Mouse (Mus musculus) inflammation-experienced regulatory T-cells, adult 6 months (primary cell): Measurements from ENCODE around the gene Mfap4. TPM values are rescaled to one million over a fixed set of nuclear protein-coding genes. Genes with fewer than 3 reads are reported as not detected.

ENCODE experiments used
- ATAC-seq: one replicate; pipeline ENCODE4 v1.8.0; 2017
- polyA plus RNA-seq, 3 experiments: library from polyadenylated mRNA; unstranded; fragments of 100-300 nt; shearing (Covaris generic); gene quantifications; one replicate each; pipeline ENCODE4 v1.2.1; 2017

The Mfap4 gene
- polyA plus RNA-seq, 3 experiments from 2014 or later, result not detected

DNA sequence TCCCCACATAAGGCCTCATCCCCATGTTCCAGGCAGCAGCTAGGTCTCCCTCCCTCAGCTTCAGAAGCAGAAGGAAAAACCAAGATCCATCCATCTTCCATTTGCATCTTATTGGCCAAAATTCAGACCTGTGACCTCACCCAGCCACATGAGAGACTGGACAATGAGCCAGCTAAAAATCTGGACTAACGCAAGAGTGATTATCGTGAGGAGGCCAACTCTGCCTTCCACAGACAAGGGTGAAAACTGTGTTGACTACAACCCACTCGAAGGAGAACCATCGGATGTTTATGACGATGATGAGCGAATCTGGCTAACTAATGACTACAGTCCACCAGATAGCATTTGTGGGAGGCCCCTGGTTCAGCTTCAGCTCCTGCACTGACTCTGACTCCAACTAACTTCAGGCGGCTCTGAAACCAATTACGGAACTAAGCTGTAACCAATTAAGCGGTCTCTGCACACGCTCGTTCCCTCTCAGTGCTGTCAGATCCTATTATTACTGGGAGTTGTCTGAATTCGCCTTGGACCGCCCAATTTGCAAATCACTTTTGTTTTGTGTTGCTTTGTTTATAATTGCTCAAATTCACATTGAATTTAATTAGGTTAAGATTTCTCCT is 1.9 kb upstream of the Mfap4 start:
- ATAC-seq, result no peak

DNA sequence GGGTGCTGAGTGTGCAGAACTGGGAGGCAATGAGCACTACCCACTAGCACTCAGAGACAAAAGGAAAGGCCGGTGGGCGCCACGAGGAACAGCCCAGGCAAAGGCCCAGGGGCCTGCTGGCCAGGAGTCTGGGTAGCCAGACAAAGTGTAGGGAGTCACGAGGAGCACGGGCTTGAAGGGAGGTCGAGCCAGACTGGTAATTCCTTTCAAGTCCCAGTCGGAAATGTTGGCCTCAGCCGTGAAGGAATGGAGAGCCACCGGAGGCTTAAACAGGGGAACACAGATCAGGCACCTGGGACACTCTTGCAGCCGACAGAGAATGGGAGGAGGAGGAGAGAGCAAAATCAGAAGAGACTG is 997 bp upstream of the Mfap4 start:
- no peak for ATAC-seq

- ATAC-seq, result no peak
Observed at GRCm38 (mm10) chr11:61485541-61486457, 568 bp downstream of the Mfap4 start.

- ATAC-seq, result no peak
Observed at GRCm38 (mm10) chr11:61486458-61487219, 1.4 kb downstream of the Mfap4 start.

DNA sequence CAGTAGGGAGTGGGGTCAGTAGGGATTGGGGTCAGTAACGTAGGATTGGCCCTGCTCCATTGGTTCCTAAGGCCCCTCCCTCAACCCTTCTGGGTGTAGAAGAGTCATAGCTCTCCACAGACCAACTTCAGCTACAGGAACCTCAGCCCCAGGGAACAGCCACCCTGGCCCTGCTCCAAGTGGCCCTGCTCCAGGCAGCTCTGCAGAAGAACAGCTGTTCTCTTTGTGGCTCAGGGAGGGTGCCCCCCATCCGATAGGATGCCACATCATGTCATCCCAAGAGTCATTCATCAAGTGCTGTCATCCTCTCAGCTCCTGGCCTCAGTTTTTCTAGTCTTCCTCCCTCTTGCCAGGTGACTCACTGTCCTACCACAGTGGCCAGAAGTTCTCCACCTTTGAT is 2.2 kb downstream of the Mfap4 start:
- ATAC-seq, result no peak

DNA sequence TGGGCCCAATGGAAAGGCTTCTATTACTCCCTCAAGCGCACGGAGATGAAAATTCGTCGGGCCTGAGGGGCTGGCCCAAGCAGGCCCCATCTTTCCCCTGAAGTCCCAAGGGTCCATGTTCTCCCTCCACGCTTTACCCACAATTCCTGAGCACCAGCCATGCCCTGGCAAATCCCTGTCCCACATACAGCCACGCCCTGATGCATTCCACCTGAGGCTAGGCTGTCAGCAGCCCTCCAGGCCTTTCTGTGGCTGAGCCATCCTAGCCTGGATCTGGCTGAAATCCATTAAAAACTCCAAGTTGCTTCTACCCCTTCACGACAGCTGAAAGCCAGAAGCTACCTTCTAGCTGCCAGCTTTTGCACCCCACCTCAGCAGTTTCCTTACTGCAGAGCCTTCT is 2.7 kb downstream of the Mfap4 start:
- ATAC-seq, result no peak

GRCm38 (mm10) chr11:61489085-61489484 is 3.9 kb downstream of the Mfap4 start:
- ATAC-seq, result no peak

GRCm38 (mm10) chr11:61489874-61490273 is 4.6 kb downstream of the Mfap4 start:
- ATAC-seq, result no peak

DNA sequence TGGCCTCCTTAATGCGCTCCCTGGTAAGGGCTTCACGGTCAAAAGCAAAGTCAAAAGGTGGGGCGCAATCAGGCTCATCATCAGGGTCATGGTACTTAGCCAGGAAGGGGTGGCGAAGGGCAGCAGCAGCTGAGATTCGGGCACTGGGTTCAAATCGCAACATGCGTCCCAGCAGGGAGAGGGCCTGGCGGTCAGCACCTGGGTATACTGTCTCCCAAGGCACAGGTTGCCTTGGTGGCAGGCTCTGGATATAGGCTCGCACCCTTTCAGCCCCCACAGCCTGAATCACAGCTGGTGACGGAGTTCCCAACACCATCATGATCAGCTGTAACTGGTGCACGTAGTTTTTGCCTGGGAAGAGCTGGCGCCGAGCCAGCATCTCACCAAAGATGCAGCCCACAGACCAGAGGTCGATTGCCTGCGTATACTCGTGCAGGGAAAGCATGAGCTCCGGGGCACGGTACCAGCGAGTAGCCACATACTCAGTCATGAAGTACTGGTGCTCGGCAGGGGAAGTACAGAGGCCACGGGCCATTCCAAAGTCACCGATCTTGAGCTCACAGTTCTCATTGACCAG is 5.8 kb downstream of the Mfap4 start:
- ATAC-seq, result no peak

DNA sequence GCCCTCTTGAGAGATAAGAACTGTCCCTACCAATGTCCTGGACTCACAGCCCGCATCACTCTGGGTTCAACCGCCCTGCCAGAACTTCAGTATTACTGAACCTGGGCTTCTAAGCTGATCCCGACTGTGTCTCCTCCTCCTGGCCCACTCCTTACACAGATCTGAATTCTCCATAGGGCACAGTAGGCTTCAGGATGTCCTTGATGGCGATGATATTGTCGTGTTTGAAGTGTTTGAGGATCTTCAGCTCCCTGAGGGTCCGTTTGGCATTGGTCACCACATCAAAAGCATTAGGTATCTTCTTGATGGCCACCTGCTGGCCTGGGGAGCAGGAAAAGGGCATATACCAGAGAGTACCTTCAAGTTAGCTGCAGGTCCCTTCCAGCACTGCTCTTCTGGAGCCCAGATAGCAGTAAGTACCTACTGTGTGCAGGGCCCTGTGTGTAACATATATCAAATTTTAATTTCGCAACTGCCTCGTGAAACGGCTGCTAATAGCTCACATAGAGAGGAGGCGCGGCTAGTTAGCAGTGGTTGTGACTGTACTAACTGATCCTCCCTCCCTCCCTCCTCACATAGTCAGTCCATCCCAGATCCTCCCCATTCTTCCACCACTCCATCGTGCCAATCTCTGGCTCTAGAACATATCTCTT is 7.6 kb downstream of the Mfap4 start:
- ATAC-seq, result no peak

- peak; percentile 45 for ATAC-seq
Observed at GRCm38 (mm10) chr11:61493525-61494128, 8.4 kb downstream of the Mfap4 start.

DNA sequence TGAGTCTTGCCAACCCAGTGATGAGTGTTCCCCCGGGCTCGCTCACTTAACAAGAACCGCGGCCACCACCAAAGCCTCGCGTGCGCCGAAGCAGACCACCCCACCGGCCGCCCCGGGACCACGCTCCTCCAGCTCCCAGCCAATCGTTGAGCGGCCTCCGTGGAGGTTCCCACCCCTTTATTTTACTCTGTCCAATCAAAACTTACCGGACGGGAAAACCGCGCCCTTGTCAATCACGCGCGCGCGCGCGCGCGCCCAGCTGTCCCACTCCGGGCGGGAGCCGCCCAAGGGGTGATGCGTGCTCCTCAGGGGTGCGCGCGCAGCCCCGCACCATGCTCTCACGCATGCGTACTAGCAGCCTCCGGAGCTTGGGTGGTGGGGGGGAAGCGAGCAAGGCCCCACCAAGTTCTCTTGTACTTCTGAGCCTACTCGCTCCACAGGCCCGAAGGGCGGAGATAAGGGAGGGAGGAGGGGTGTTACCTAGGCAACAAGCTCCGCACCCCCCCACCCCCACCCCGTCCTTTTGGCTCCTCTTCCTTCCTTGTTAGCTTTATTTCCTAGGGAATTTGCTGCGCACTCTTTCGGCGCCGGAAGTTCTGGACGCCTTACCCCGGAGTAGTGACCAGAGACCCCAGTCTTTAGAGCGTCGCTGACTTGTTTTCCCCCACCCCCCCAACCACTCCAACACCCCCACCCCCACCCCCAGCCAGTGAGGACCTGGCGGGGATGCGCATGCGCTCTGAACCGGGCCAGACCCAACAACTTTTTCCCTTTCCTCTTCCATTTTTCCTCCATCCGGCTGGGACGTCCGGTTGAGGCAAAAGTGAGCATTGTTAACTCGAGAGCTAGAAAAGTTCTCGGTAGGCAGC is 9.1 kb downstream of the Mfap4 start, which contains the start of gene Mapk7:
Gene Mapk7, minus strand, starts transcription at position 278 of the 869 bp plus-strand sequence.
- ATAC-seq, result peak; percentile 93

DNA sequence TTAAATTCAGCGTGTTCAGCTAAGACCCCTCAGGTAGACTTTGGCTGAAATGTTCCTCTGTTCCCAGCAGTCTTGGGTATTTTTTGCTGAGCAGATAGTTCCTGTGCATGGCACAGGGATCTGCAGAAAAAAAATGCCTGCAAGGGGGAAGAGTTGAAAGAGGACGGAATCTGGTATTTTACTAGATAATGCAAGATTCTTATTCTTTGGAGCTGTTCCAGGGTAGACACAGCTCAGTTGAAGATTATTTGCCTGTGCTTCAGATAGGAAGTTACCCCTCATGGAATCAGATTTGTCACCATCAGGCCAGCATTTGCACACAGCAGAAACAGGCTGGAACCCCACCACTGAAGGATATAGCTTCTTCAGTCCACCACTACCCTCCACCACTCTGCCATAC is 10.3 kb downstream of the Mfap4 start:
- no peak for ATAC-seq

GRCm38 (mm10) chr11:61497490-61497889 is 12.3 kb downstream of the Mfap4 start:
- ATAC-seq, result no peak

DNA sequence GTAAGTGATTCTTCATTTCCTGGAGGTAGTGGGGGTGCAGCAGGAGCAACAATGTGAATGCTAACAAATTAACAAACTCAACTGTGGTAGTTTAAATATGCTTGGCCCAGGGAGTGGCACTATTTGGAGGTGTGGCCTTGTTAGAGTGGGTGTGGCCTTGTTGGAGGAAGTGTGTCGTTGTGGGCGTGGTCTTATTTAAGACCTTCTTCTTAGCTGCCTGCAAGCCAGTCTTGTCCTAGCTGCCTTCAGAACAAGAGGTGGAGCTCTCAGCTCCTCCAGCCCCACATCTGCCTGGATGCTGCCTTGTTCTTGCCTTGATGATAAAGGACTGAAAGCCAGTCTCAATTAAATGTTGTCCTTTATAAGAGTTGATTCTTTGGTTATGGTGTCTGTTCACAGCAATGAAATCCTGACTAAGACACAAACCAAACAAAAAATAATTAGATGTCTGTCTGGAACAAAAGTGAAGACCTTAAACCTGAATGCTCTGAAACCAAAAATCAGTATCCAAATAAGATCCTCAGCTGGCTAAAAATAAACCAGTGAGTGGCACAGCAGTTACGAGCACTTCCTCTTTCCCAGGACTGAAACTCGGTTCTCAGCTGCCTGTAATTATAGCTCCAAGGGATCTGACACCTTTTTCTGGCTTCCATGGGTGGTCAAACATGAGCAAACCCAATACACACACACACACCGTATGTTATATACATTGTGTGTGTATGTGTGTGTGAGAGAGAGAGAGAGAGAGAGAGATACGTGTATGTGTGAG is 13.7 kb downstream of the Mfap4 start:
- no peak for ATAC-seq

- no peak for ATAC-seq
Observed at GRCm38 (mm10) chr11:61503933-61504332, 18.7 kb downstream of the Mfap4 start.

DNA sequence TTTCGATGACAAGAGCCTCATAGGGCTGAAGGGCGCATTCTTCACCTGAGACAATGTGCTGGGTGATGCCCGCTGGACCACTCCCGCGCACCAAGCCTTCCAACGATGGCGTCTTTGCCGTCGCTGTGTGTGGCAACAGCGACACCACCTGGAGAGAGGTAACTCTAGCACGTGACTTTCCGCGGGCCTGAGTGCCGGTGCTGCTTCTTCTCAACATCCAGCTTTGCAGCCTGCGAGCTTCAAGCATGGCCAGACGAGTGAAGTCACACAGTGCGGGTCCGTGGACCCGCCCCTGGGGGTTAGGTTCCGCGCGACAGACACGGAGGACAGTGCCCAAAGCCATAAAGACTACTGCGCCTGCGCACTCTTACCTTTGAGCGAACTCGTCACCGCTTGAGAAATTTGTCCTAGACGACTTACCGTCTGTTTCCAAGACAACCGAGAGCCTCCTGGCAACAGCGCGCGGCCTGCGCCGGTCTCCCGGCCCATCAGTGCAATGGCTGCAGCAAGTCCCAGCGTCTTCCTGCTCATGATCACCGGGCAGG is 19.6 kb downstream of the Mfap4 start, which contains the start of gene B9d1:
Gene B9d1, plus strand, starts transcription at position 432 of the 545 bp plus-strand sequence.
- ATAC-seq, result peak; percentile 87

GRCm38 (mm10) chr11:61514953-61515352 is 29.7 kb downstream of the Mfap4 start:
- no peak for ATAC-seq

DNA sequence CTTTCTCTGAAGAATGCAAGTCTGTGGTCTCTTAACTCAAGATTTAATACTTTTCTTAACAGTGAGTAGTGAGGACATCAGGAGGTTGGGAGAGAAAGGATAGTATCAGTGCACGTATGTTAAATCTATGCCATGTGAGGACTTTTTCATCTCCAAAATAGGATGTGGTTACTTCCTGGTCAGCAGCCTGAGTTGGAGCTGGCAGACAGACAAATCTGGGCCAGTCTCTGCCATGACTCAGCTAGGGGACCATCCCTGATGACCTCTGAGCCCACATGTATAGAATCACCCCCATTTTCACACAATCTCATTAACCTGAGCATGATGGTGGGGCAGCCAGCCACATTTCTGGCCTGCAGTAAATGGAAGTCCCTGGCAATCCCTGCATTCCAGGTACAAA is 32.7 kb downstream of the Mfap4 start:
- no peak for ATAC-seq

- no peak for ATAC-seq
Observed at GRCm38 (mm10) chr11:61518871-61519270, 33.6 kb downstream of the Mfap4 start.
